Mouse (Mus musculus): ENCODE results near the gene Pla2g2c. TPM values are rescaled to one million over a fixed set of nuclear protein-coding genes. Genes with fewer than 3 reads are reported as not detected.
A peak's percentile ranks its signal among the peaks of the same experiment; 100 is the strongest.

The Pla2g2c gene
- polyA plus RNA-seq, 1 experiment from 2014 or later = 0.52 TPM

DNA sequence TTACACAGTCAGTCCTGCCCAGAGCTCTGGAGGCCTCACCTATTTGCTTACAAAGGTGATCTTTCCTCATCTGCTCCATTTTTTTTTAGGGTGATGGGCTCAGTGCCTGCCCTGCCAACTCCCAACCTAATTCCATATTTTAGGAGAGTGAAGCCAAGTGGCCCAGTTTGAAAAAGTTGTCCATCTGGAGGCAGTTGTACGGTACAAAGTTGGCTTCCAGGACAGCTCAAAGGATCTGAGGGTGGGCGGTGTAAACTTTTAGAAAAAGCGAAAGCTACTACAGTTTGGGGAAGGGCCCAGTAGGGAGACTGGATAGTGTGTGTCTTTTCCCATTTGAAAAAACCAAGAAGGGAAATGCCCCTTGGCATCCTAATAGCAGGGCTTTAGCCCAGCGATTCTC, 10.3 kb downstream of the Pla2g2c start:
- H3K36me3 ChIP-seq (replicated peaks) = no peaks in the 10 kb centered on the region
- no peak overlapping the region for H3K27ac ChIP-seq (replicated peaks)
- WGBS = 95% methylated on average over 4 of the region's 4 CpGs
- H3K27me3 ChIP-seq (replicated peaks; ENCODE audit: low read depth, poor library complexity, severe bottlenecking) = no peaks in the 10 kb centered on the region
- no peak for DNase-seq (ENCODE audit: low spot score)
- no peak overlapping the region for H3K4me3 ChIP-seq
- H3K9me3 ChIP-seq = no peaks in the 10 kb centered on the region
- peaks cover 34% of the 10 kb centered on the region for H3K4me1 ChIP-seq

GRCm38 (mm10) chr4:138737031-138737430, 12.4 kb downstream of the Pla2g2c start, which contains the start of gene Ubxn10:
Gene Ubxn10 (minus strand): TSS chr4:138737167.
- WGBS = 74% methylated on average over 7 of the region's 7 CpGs
- Histone ChIP-seq H3K9me3 (no peaks in the 10 kb centered on the region), H3K27ac (replicated peaks) (peak within 1 kb of the TSS; percentile 70)

GRCm38 (mm10) chr4:138739136-138739851, 14.7 kb downstream of the Pla2g2c start:
- Histone ChIP-seq H3K27ac (replicated peaks) (peak overlapping the region; percentile 70), H3K36me3 (replicated peaks) (no peaks in the 10 kb centered on the region), H3K9me3 (no peaks in the 10 kb centered on the region), H3K27me3 (replicated peaks; ENCODE audit: low read depth, poor library complexity, severe bottlenecking) (no peaks in the 10 kb centered on the region), H3K4me1 (peaks cover 39% of the 10 kb centered on the region), H3K4me3 (no peak overlapping the region)
- peak; percentile 57 for DNase-seq (ENCODE audit: low spot score)
- WGBS = 19% methylated on average over 7 of the region's 7 CpGs

More at GRCm38 (mm10) chr4:138737031-138737430, 12.4 kb downstream of the Pla2g2c start, which contains the start of gene Ubxn10:
- DNase-seq (ENCODE audit: low spot score) = no peak
- peaks cover 36% of the 10 kb centered on the region for H3K4me1 ChIP-seq
- H3K36me3 ChIP-seq (replicated peaks) = no peaks in the 10 kb centered on the region
- H3K27me3 ChIP-seq (replicated peaks; ENCODE audit: low read depth, poor library complexity, severe bottlenecking) = no peaks in the 10 kb centered on the region
- no peak within 1 kb of the TSS for H3K4me3 ChIP-seq

DNA sequence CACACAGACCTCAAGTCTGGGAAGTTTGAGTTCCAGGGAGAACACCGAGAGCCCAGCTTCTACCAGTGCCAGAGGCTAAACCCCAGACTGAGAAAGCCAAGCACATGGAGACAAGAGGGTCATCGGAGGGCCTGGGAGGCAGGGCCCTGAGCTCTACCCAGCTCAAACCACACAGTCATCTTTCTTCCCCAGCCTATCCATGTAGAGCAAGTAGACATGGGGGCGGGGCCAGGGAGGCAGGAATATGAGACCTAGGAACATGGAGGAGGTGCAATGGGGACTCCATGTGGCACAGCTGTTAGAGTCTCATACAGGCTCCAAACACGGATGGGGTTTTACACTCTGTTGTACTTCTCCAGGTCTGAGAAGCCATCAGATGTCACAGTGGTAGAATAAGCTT, 21.3 kb downstream of the Pla2g2c start:
- 62% methylated on average over 4 of the region's 4 CpGs for WGBS
- no peak overlapping the region for H3K4me3 ChIP-seq
- DNase-seq (ENCODE audit: low spot score) = peak; percentile 72
- peaks cover 26% of the 10 kb centered on the region for H3K4me1 ChIP-seq
- no peaks in the 10 kb centered on the region for H3K9me3 ChIP-seq
- no peaks in the 10 kb centered on the region for H3K36me3 ChIP-seq (replicated peaks)
- H3K27ac ChIP-seq (replicated peaks) = peak overlapping the region; percentile 12; the same call in 1 of the 2 replicates
- no peaks in the 10 kb centered on the region for H3K27me3 ChIP-seq (replicated peaks; ENCODE audit: low read depth, poor library complexity, severe bottlenecking)

DNA sequence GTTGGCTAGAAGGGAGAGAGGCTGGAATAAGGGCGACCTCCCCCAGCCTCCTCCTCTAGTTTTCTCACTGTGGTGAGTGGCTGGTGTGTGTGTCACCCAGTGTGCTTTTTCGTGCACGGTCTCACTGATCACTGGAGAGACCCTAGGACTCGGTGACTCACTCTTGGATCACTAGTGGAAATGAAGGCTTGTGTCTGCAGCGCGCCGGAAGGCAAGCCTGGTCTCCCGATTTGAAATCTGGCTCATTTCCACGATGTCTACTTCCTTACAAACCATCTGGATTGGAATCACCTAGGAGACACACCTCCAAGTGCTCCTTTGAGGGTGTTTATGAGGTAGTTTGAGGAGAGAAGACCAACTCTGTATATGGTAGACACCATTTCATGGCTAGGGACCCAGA, 22.3 kb downstream of the Pla2g2c start:
- 88% methylated on average over 9 of the region's 9 CpGs for WGBS
- peak overlapping the region; percentile 12; the same call in 1 of the 2 replicates for H3K27ac ChIP-seq (replicated peaks)
- DNase-seq (ENCODE audit: low spot score) = no peak
- H3K27me3 ChIP-seq (replicated peaks; ENCODE audit: low read depth, poor library complexity, severe bottlenecking) = no peaks in the 10 kb centered on the region
- no peak overlapping the region for H3K4me3 ChIP-seq
- no peaks in the 10 kb centered on the region for H3K9me3 ChIP-seq
- no peaks in the 10 kb centered on the region for H3K36me3 ChIP-seq (replicated peaks)
- H3K4me1 ChIP-seq = peaks cover 26% of the 10 kb centered on the region

DNA sequence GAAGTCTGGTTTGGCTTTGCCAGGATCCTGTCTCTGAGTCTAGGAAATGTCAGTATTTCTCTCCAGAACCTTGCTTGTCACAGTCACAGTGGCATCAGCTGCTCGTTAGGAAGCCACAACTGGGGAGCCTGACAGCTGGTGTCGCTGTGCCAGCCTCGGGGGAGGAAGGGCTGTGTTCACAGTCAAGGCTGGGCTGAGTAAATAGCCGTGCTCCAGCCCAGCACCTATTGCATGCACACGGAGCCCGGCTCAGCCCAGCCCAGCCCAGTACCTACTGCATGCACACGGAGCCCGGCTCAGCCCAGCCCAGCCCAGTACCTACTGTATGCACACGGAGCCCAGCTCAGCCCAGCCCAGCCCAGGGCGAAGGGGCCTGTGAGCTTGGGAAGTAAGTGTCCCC, 23.3 kb downstream of the Pla2g2c start:
- Histone ChIP-seq H3K4me1 (peaks cover 26% of the 10 kb centered on the region), H3K27ac (replicated peaks) (no peak overlapping the region), H3K9me3 (0 out of 2 replicates have a peak, but pooled peaks cover 2% of the 10 kb centered on the region), H3K4me3 (no peak overlapping the region), H3K27me3 (replicated peaks; ENCODE audit: low read depth, poor library complexity, severe bottlenecking) (no peaks in the 10 kb centered on the region), H3K36me3 (replicated peaks) (no peaks in the 10 kb centered on the region)
- no peak for DNase-seq (ENCODE audit: low spot score)
- WGBS = 76% methylated on average over 10 of the region's 10 CpGs

- DNase-seq (ENCODE audit: low spot score) = peak; percentile 36
- Histone ChIP-seq H3K27me3 (replicated peaks; ENCODE audit: low read depth, poor library complexity, severe bottlenecking) (no peaks in the 10 kb centered on the region), H3K27ac (replicated peaks) (no peak overlapping the region), H3K4me1 (peaks cover 19% of the 10 kb centered on the region), H3K36me3 (replicated peaks) (no peaks in the 10 kb centered on the region), H3K9me3 (0 out of 2 replicates have a peak, but pooled peaks cover 2% of the 10 kb centered on the region), H3K4me3 (no peak overlapping the region)
- WGBS = 58% methylated on average over 8 of the region's 8 CpGs
Observed at GRCm38 (mm10) chr4:138748369-138749072, 23.9 kb downstream of the Pla2g2c start.

- WGBS = 92% methylated on average over 6 of the region's 6 CpGs
- Histone ChIP-seq H3K27ac (replicated peaks) (no peak overlapping the region), H3K4me1 (peaks cover 22% of the 10 kb centered on the region), H3K36me3 (replicated peaks) (no peaks in the 10 kb centered on the region), H3K9me3 (0 out of 2 replicates have a peak, but pooled peaks cover 2% of the 10 kb centered on the region), H3K4me3 (no peak overlapping the region), H3K27me3 (replicated peaks; ENCODE audit: low read depth, poor library complexity, severe bottlenecking) (no peaks in the 10 kb centered on the region)
- DNase-seq (ENCODE audit: low spot score) = no peak
Observed at GRCm38 (mm10) chr4:138752603-138753002, 28.0 kb downstream of the Pla2g2c start.

GRCm38 (mm10) chr4:138753608-138754007, 29.0 kb downstream of the Pla2g2c start:
- 0 out of 2 replicates have a peak, but pooled peaks cover 2% of the 10 kb centered on the region for H3K9me3 ChIP-seq
- H3K36me3 ChIP-seq (replicated peaks) = no peaks in the 10 kb centered on the region
- H3K27ac ChIP-seq (replicated peaks) = no peak overlapping the region
- WGBS = 89% methylated on average over 3 of the region's 3 CpGs
- no peaks in the 10 kb centered on the region for H3K27me3 ChIP-seq (replicated peaks; ENCODE audit: low read depth, poor library complexity, severe bottlenecking)
- H3K4me3 ChIP-seq = no peak overlapping the region
- DNase-seq (ENCODE audit: low spot score) = no peak
- H3K4me1 ChIP-seq = peaks cover 22% of the 10 kb centered on the region

DNA sequence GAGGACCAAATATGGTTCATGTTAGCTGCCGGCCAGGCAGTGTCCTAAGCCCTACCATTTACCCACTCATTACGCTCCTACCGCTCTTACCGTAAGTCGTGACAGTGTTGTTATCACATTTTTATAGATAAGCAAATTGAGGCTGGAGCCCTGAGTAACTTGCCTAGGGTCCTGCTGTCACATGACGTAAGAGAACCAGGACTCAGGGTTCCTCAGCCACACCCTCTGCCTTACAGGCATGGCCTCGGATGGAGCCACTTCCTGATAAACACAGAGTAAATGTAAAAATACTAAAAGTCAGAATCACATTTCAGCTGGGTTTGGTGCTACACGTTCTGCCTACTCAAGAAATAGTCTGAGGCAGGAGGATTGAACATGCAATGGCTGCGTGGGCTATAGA, 29.8 kb downstream of the Pla2g2c start:
- no peak for DNase-seq (ENCODE audit: low spot score)
- no peaks in the 10 kb centered on the region for H3K27me3 ChIP-seq (replicated peaks; ENCODE audit: low read depth, poor library complexity, severe bottlenecking)
- H3K4me1 ChIP-seq = peaks cover 16% of the 10 kb centered on the region
- no peaks in the 10 kb centered on the region for H3K36me3 ChIP-seq (replicated peaks)
- no peak overlapping the region for H3K4me3 ChIP-seq
- H3K9me3 ChIP-seq = 0 out of 2 replicates have a peak, but pooled peaks cover 2% of the 10 kb centered on the region
- 83% methylated on average over 9 of the region's 9 CpGs for WGBS
- H3K27ac ChIP-seq (replicated peaks) = no peak overlapping the region

DNA sequence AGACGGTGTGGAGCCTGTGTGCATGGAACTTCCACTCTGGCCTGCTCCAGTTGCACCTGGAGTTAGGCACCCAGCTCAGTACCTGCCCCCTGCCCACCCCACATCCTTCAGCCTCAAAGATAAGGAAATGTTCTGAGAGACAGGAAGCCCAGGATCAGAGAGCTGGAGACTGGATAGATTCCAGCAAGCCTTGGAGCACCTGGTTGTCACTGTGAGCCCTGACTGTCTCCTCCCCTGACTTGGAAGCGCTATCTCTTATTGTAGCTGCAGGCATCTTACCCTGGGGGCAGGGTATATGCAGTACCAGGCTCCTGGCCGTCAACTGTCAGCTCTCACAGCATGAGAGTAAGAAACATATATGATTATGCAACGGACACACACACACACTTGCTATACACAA, 30.8 kb downstream of the Pla2g2c start:
- peaks cover 16% of the 10 kb centered on the region for H3K4me1 ChIP-seq
- H3K9me3 ChIP-seq = 0 out of 2 replicates have a peak, but pooled peaks cover 2% of the 10 kb centered on the region
- no peak for DNase-seq (ENCODE audit: low spot score)
- H3K4me3 ChIP-seq = no peak overlapping the region
- H3K27ac ChIP-seq (replicated peaks) = no peak overlapping the region
- 75% methylated on average over 4 of the region's 4 CpGs for WGBS
- no peaks in the 10 kb centered on the region for H3K27me3 ChIP-seq (replicated peaks; ENCODE audit: low read depth, poor library complexity, severe bottlenecking)
- H3K36me3 ChIP-seq (replicated peaks) = no peaks in the 10 kb centered on the region

- DNase-seq (ENCODE audit: low spot score) = no peak
- WGBS = 85% methylated on average over 11 of the region's 11 CpGs
- Histone ChIP-seq H3K4me3 (no peak overlapping the region), H3K4me1 (peaks cover 16% of the 10 kb centered on the region), H3K36me3 (replicated peaks) (no peaks in the 10 kb centered on the region), H3K9me3 (0 out of 2 replicates have a peak, but pooled peaks cover 2% of the 10 kb centered on the region), H3K27me3 (replicated peaks; ENCODE audit: low read depth, poor library complexity, severe bottlenecking) (no peaks in the 10 kb centered on the region), H3K27ac (replicated peaks) (no peak overlapping the region)
Observed at GRCm38 (mm10) chr4:138755983-138756382, 31.4 kb downstream of the Pla2g2c start.

All from embryonic facial prominence, embryonic 10.5 days (tissue).